Mouse (Mus musculus): ENCODE data around the gene Gm5460. TPM values are rescaled to one million over a fixed set of nuclear protein-coding genes. Genes with fewer than 3 reads are reported as not detected.

The Gm5460 gene
- total RNA-seq, 2 experiments from 2014 or later, result not detected

DNA sequence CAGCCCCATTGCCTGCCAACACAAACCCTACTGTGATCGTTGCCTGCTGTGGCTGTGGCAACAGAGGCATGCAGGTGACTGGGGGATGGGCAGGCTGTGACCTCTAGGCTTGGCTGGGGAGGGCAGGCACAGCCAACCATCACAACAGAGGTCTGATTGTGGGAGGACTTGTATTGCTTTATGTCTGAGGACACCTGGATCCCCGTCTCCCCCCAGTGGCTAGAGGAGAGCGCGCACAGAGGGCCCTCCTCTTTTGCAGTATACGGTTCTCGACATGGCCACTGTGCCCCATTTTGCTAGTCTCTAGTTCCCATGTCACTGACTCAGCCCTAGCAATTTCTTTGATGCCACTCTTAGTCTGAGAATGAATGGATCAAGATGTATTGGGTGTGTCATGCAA lies 55.1 kb downstream of the Gm5460 start:
- ATAC-seq (replicated peaks; ENCODE audit: poor library complexity), result no peak

DNA sequence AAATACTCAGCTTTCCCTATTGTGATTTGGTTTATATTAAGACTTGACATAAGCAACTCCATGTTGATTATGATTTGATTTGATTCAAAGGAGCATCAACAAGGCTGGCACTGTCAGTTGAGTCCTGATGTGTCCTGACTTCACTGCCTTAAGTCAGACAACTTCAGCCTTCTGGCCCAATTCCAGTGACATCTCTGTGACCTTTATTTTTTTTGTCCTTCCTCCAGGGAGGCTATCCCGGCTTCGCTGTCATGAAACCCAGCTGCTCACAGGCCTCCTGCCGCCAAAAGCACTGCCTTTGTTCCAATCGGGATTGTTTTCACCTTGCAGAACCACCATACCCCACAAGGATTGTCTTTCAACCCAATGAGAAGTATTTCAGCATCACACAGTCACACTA lies 58.8 kb downstream of the Gm5460 start:
- ATAC-seq (replicated peaks; ENCODE audit: poor library complexity), result no peak

DNA sequence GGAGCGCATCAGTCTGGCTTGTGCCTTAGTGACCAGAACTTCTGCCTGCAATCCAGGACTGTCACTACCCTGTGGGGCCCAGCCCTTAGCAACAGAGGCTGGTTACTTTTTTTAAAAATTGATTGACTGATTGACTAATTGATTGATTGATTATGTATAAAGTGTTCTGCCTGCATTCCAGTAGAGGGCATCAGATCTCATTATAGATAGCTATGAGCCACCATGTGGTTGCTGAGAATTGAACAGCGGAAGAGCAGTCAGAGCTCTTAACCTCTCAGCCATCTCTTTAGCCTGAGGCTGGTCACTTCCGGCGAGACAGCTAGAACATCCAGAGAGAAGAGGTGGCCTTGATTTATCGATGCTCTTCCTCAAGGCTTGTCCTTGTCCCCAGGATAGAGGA lies 60.7 kb downstream of the Gm5460 start:
- no peak for ATAC-seq (replicated peaks; ENCODE audit: poor library complexity)

DNA sequence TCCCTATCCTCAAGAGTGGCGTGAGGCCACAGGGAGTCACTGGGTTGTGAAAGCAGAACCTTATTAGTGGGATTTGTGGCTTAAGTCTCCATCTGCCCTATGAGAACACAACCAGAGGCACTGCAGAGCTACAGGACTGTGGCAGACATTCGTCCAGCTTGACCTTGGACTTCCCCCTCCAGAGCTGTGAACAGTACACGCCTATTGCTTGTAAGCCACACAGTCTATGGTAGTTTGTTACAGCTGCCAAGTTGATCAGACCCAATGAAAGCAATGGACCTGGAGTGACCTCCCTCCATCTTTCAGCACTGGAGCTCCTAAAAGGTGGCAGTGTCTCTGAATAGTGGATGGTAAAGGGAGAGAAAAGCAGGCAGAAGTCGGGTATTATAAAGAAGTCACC lies 61.7 kb downstream of the Gm5460 start:
- no peak for ATAC-seq (replicated peaks; ENCODE audit: poor library complexity)

DNA sequence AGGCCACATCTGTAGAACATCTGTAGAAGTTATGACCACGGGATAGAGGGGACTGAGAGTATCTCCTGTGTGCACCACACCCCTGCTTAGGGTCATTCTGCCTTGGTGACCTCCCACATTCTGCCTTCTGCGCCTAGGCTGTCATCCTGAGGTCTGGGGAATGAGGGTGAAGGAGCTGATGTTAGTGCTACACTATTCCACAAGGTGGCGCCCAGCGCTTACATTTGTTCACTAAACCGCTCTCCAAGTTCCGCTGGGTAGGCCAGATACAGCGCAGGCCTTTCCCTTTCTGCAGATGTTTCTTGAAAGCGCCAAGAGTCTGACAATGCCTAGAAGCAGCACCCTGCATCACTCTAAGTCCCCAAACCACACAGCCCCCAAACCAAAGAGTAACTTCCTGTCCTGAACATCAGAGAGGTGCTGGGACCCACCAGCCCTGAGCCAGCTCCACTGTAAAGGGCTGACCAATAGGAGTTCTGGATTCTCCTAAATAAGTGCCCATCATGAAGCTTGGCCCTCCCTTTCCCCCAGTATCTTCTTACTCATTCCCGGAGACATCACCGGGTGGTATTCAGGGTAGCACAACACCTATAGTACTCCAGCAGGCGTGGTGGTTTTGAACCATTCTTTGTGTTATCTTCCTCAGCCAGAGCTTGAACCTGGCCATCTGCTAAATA lies 63.9 kb downstream of the Gm5460 start:
- ATAC-seq (replicated peaks; ENCODE audit: poor library complexity), result peak; percentile 97

DNA sequence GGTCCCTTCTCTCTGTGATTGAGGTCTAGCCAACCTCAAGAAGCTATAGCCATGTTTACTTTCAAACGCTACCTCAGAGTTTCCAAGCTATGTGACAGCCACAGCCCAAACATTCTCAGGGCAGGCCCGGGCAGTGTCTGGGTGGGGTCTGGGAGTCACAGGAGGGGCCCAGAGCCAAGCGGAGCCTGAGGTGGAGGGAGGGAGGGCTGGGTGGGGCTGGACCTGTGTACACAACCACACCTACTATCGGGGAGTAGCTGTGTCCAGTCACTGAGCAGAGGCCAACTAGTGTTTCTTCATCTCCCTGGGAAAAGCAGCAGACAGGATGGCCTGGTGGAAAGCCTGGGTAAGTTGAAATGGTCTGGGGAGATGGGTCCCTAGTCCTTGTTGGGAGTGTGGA lies 69.2 kb downstream of the Gm5460 start, which contains the start of gene Anxa8:
Anxa8 (plus strand) TSS at position 251 of the 400 bp plus-strand sequence.
- no peak for ATAC-seq (replicated peaks; ENCODE audit: poor library complexity)

DNA sequence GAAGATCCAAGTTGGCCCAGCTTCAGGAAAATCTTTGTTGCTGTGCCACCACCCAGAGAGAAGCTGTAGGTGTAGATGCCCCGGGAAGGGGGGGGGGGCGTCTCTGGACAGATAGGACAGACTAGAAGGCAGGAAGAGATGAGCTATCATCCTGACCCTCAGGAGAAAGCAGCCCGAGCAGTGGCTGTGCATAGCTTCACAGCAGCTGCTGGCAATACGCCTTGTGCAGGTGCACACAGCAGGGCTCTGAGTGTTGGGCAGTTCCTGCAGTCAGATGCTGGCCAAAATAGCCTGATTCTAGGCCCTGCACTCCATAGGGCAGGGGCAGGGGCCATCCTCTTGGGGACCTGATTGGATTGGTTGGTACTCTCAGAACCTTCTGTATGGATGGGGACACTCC lies 70.2 kb downstream of the Gm5460 start:
- ATAC-seq (replicated peaks; ENCODE audit: poor library complexity), result no peak

DNA sequence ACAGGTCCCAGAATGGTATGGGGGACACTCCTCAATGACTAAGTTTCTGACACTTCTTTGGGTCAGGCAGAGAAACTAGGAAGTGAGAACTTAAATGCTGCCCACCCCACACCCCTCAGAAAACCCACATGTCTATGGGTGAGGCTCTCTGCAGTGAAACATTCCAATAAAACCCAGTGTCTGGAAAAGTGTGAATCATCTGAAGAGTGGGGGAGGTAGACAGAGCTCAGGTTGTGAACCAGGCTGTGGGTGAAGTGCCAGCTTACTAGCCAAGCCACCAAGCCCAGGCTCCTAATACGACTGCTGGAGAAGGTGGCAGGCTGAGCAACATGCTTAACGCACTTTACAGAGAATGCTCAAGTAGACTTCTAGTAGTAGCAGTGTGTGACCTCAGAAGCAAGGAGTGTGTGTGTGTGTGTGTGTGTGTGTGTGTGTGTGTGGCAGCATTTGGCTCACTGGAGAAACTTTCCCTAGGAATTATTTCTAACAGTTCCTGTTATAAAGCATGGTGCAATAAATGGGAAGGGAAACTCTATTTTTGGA lies 71.4 kb downstream of the Gm5460 start:
- ATAC-seq (replicated peaks; ENCODE audit: poor library complexity), result no peak

DNA sequence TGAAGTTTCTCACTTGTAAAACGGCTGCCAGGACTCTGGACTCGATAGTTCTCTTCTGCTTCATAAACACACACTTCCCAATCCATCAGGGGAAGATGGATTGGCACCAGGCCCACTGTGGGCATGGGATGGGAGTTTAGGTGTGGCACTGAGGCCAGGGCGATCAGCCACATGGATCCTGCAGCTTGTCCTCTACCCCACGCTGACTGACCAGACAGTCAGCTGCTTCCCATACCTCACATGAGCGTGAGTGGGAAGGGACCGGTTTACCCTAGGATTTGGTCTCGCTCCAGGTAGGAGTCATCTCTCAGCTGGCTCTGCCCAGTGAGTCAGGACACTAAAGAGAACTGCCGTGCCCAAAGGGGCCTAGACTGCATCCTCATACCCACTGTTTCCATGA lies 73.2 kb downstream of the Gm5460 start:
- no peak for ATAC-seq (replicated peaks; ENCODE audit: poor library complexity)

DNA sequence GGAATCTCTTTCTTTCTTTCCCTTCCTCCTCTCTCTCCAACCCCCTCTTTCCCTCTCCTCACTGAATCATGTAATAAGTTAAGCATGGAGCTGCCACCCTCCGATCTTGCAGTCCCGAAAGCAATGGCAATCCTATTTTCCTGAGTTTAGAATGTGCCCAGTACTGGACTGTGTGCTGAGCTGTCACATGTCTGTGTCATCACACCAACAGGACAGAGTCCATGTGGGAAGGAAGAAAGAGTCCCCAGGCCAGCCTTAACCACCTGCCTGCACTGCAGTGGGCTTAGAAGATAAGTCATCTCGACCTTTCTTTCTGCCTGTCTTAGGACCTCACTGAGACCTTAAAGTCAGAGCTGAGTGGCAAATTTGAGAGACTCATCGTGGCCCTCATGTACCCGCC lies 74.9 kb downstream of the Gm5460 start:
- no peak for ATAC-seq (replicated peaks; ENCODE audit: poor library complexity)

DNA sequence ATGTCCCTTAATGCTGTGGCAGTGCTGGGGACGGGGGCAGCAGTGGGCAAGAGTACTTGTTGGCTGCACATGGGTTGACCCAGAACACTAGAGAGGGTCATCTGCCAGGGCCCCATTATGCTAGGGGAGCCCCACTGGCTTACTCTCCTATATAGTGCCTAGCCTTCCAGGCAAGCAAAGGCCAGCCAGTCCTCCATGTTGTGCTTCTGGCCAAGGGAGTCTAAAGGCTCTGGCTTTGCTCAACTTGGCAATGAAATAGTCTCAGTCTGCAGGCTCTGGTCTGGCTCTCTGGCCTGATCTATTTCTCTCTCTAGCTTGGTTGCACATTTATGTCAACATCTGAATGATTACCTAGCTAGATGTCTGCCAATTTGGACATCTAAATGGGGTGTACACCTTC lies 76.3 kb downstream of the Gm5460 start:
- ATAC-seq (replicated peaks; ENCODE audit: poor library complexity), result no peak

DNA sequence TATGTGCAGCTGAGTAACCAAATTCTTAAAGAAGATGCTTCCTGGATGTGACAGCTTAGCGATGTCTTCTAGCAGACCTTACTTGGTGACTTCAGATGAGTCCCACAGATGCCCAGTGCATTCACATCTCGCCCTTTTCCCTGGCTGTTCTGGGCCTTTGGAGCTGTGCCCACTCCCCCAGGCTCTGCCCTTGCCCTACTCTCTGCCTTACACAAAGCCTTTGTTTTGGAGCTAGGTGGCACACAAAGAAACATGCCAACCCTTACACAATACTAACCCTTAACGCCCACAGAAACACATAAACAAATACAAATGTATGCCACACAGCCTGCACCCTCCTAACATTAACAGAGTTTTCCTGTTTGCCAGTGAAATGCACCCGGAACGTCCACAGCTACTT lies 79.6 kb downstream of the Gm5460 start:
- ATAC-seq (replicated peaks; ENCODE audit: poor library complexity), result no peak

Other genes with a start within 250 kb of the Gm5460 start
- gene Gdf10, start 93.2 kb upstream of the Gm5460 start, total RNA-seq (2015), result not detected in 2 replicates
- gene Gdf10, start 93.2 kb upstream of the Gm5460 start, total RNA-seq (2017), result not detected in 2 replicates
- gene Gdf2, start 75.7 kb upstream of the Gm5460 start, total RNA-seq (2015), result not detected in 2 replicates
- gene Gdf2, start 75.7 kb upstream of the Gm5460 start, total RNA-seq (2017), result not detected in 2 replicates
- not detected in 2 replicates for gene Rbp3, start 62.8 kb upstream of the Gm5460 start, total RNA-seq (2015)
- not detected in 2 replicates for gene Rbp3, start 62.8 kb upstream of the Gm5460 start, total RNA-seq (2017)
- 0.05 TPM in 1 of 2 replicates, not detected in the other for gene Zfp488, start 38.0 kb upstream of the Gm5460 start, total RNA-seq (2015)
- not detected in 2 replicates for gene Zfp488, start 38.0 kb upstream of the Gm5460 start, total RNA-seq (2017)
- not detected in 2 replicates for gene Gm30083, start 1.6 kb upstream of the Gm5460 start, total RNA-seq (2015)
- not detected in 2 replicates for gene Gm30083, start 1.6 kb upstream of the Gm5460 start, total RNA-seq (2017)
- not detected in 2 replicates for gene Antxrl, start 35.9 kb downstream of the Gm5460 start, total RNA-seq (2015)
- not detected in 2 replicates for gene Antxrl, start 35.9 kb downstream of the Gm5460 start, total RNA-seq (2017)
- not detected in 2 replicates for gene Anxa8, start 69.2 kb downstream of the Gm5460 start, total RNA-seq (2015)
- not detected in 2 replicates for gene Anxa8, start 69.2 kb downstream of the Gm5460 start, total RNA-seq (2017)
- not detected in 2 replicates for gene A630023A22Rik, start 86.0 kb downstream of the Gm5460 start, total RNA-seq (2015)
- gene A630023A22Rik, start 86.0 kb downstream of the Gm5460 start, total RNA-seq (2017), result not detected in 2 replicates
- gene Npy4r, start 135.7 kb downstream of the Gm5460 start, total RNA-seq (2015), result not detected in 2 replicates
- not detected in 2 replicates for gene Npy4r, start 135.7 kb downstream of the Gm5460 start, total RNA-seq (2017)
- not detected in 2 replicates for gene Gprin2, start 184.9 kb downstream of the Gm5460 start, total RNA-seq (2015)
- gene Gprin2, start 184.9 kb downstream of the Gm5460 start, total RNA-seq (2017), result not detected in 2 replicates
- gene Syt15, start 202.8 kb downstream of the Gm5460 start, total RNA-seq (2015), result not detected in 2 replicates
- not detected in 2 replicates for gene Syt15, start 202.8 kb downstream of the Gm5460 start, total RNA-seq (2017)

Data from megakaryocyte progenitor cell, adult 5-6 weeks (primary cell).